ENCODE assay signal across 7 mouse cellular contexts in genomic region chr3:37758124-37758523, GRCm38 (mm10). TPM values are rescaled to one million over a fixed set of nuclear protein-coding genes. Genes with fewer than 3 reads are reported as not detected.
DNase-seq lines count a peak whose midpoint lies in the region; ATAC-seq and TF ChIP-seq lines count a peak whose summit lies in the region.

No protein-coding gene starts in this region.

- 1% methylated on average over 12 of the region's 12 CpGs for WGBS in liver, embryonic 14.5 days (ENCODE audit: insufficient replicate concordance)

- no peak; the same call in 1 of the 2 replicates for TF ChIP-seq EP300 in liver, embryonic 14.5 days (IDR thresholded peaks at IDR 0.05; ENCODE audit: low read depth)

- ATAC-seq in inflammation-experienced regulatory T-cells, adult 6 months, result peak; percentile 85
- ATAC-seq in liver, embryonic 14.5 days (ENCODE audit: insufficient read depth), result peak; percentile 73; the same call in 1 of the 2 replicates

- no peaks in the 10 kb centered on the region for H3K9me3 ChIP-seq in liver, embryonic 14.5 days (ENCODE audit: control insufficient read depth, low read length)

- H3K27ac ChIP-seq in liver, embryonic 14.5 days, result no peak overlapping the region

- peak; percentile 64 for DNase-seq in MEL-GATA-1-ER (ENCODE audit: extremely low read depth, low read depth)
- DNase-seq in cerebellum, adult 9-10 months, result peak; percentile 43
- DNase-seq in gastrocnemius, postnatal 36 days, result peak; percentile 30 to 47
- DNase-seq in liver, embryonic 14.5 days (ENCODE audit: low read depth in 3 of 3, low spot score in 3 of 3), result peak in 1 of 3 experiments; percentile 32
- DNase-seq in neural tube, embryonic 10.5 days (ENCODE audit: extremely low spot score, low spot score), result peak; percentile 40
- no peak for DNase-seq in urinary bladder, postnatal 14 days (ENCODE audit: low spot score)

- peak overlapping the region; percentile 41 for H3K4me2 ChIP-seq in liver, embryonic 14.5 days (ENCODE audit: low read depth)

- H3K27me3 ChIP-seq in liver, embryonic 14.5 days (ENCODE audit: control insufficient read depth, insufficient read depth, low read length), result no peaks in the 10 kb centered on the region

- H3K4me1 ChIP-seq in liver, embryonic 14.5 days (replicated peaks; ENCODE audit: control insufficient read depth in 2 of 2, insufficient read depth in 2 of 2, low read length in 1 of 2), result peaks cover 14 to 30% of the 10 kb centered on the region in 2 experiments

- peak; percentile 41; the same call in 1 of the 2 replicates for TF ChIP-seq CTCF in liver, embryonic 14.5 days (IDR thresholded peaks at IDR 0.05; ENCODE audit: low read depth)

- H3K36me3 ChIP-seq in liver, embryonic 14.5 days (replicated peaks; ENCODE audit: control insufficient read depth, insufficient read depth, low read depth), result no peaks in the 10 kb centered on the region

- intact Hi-C loops in gastrocnemius, postnatal 36 days (cut with DNase I), result loop anchor here (5.0 kb wide), 1 partner anchor 116 kb away; no protein-coding TSS in a partner anchor

- H3K9ac ChIP-seq in liver, embryonic 14.5 days (replicated peaks), result no peak overlapping the region

- H3K4me3 ChIP-seq in liver, embryonic 14.5 days (ENCODE audit: insufficient read depth in 1 of 2, low read depth in 2 of 2, low read length in 2 of 2), result no peak overlapping the region

RNA-seq across cellular contexts. Expression of gene Gm5148, which starts 33.8 kb away (rescaled TPM):
- total RNA-seq in gastrocnemius, postnatal 36 days (2021), result not detected
- 1 to 10 TPM; 1.0 to 2.0 (median 1.6) TPM for polyA plus RNA-seq in inflammation-experienced regulatory T-cells, adult 6 months (2017; shearing (Covaris generic))
- polyA plus RNA-seq in liver, embryonic 14.5 days (2012; rRNA removed), result 1.6 TPM in 2 replicates
- polyA plus RNA-seq in liver, embryonic 14.5 days (2014; fragmentation: Nextera tagmentation; extraction: Ambion mirVana), result 3.0 and 3.5 TPM in 2 replicates
